In the genomic region with DNA sequence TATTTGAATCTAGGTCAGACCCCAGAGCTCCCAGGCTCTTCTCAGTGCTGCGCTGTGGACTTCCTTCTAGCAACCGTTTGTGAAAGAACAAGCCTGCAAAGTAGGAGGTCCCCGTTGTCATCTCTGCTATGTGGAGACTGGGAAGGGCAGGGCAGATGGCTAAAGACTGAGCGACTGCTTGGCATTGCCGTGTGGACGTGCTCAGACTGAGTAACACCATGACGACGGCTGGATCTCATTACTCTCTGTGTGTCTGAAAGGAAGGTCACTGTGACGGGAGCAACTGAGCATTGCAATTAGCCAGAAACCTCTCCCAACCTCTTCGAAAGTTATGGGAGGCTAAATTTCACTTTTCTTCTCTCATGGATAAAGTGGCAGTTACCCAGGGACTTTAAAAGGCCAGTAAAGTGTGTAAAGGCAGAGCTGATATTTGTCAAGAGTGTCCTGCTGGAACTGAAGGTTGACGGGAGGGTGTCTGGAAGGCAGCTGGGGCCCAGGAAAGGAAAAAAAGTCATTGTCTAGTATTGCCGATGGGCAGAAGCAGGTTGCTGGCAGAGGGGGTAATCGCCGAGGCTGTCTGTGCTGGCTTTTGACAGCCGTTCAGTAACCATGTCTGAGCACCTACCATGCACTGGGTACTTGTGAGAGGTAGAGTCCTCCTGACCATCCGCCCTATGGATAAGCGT, we compare ENCODE assay signal across 9 mouse cellular contexts. TPM values are rescaled to one million over a fixed set of nuclear protein-coding genes. Genes with fewer than 3 reads are reported as not detected.
DNase-seq lines count a peak whose midpoint lies in the region; ATAC-seq and TF ChIP-seq lines count a peak whose summit lies in the region.
"Had no signal": no experiment of that assay in that cellular context is flagged by ENCODE, and none has a peak within 500 bp of the region (broad histone marks: within the 10 kb centered on the region; RNA-seq: fewer than 3 reads in every experiment).

No protein-coding gene starts in this region.

- H3K9me3 ChIP-seq in hindbrain, embryonic 10.5 days: no peaks in the 10 kb centered on the region
- H3K9me3 ChIP-seq in limb, embryonic 14.5 days (ENCODE audit: control insufficient read depth, low read length): no peaks in the 10 kb centered on the region

- intact Hi-C loops in heart, postnatal 36 days (cut with DNase I): no loop called here

- H3K4me2 ChIP-seq in limb, embryonic 14.5 days (replicated peaks; ENCODE audit: low read depth, low read length, severe bottlenecking): no peak overlapping the region

- 49% methylated on average over 17 of the region's 17 CpGs for WGBS in hindbrain, embryonic 10.5 days
- 33% methylated on average over 17 of the region's 17 CpGs for WGBS in limb, embryonic 14.5 days

- H3K4me1 ChIP-seq in hindbrain, embryonic 10.5 days (replicated peaks): peaks cover 21% of the 10 kb centered on the region
- peaks cover 7% of the 10 kb centered on the region; the same call in 1 of the 2 replicates for H3K4me1 ChIP-seq in limb, embryonic 14.5 days (ENCODE audit: control insufficient read depth, insufficient read depth, low read length)

- TF ChIP-seq POLR2A in limb, embryonic 14.5 days (IDR thresholded peaks at IDR 0.05; ENCODE audit: borderline replicate concordance, extremely low read depth, insufficient read depth, insufficient read length): no peak

- H3K4me3 ChIP-seq in hindbrain, embryonic 10.5 days: no peak overlapping the region
- H3K4me3 ChIP-seq in limb, embryonic 14.5 days (replicated peaks; ENCODE audit: low read length): no peak overlapping the region

- no peaks in the 10 kb centered on the region for H3K36me3 ChIP-seq in hindbrain, embryonic 10.5 days
- H3K36me3 ChIP-seq in limb, embryonic 14.5 days (ENCODE audit: control insufficient read depth, insufficient read depth, low read length): no peaks in the 10 kb centered on the region

- H3K27me3 ChIP-seq in hindbrain, embryonic 10.5 days (ENCODE audit: insufficient read depth, poor library complexity, severe bottlenecking): no peaks in the 10 kb centered on the region
- H3K27me3 ChIP-seq in limb, embryonic 14.5 days (ENCODE audit: control insufficient read depth, insufficient read depth, low read length): no peaks in the 10 kb centered on the region
- H3K27me3 ChIP-seq: CH12.LX had no signal

- ATAC-seq in limb, embryonic 14.5 days (ENCODE audit: low FRiP score, low read depth): peak; percentile 73

- DNase-seq in heart, adult 18-20 months: peak; percentile 17 to 30
- DNase-seq in heart, postnatal 36 days: no peak
- peak; percentile 22 for DNase-seq in cerebellum, adult 9-11 months
- DNase-seq in hindbrain, embryonic 10.5 days (ENCODE audit: low spot score): peak; percentile 63
- peak; percentile 34 for DNase-seq in limb, embryonic 14.5 days (ENCODE audit: low spot score)
- no peak for DNase-seq in B cell, adult 2 months
- no peak for DNase-seq in spleen, adult 12 weeks (ENCODE audit: low spot score)
- DNase-seq in right cerebral cortex, postnatal 36 days (ENCODE audit: low spot score in 2 of 2): no peak

- H3K27ac ChIP-seq in hindbrain, embryonic 10.5 days: peak overlapping the region; percentile 79
- H3K27ac ChIP-seq in limb, embryonic 14.5 days (replicated peaks; ENCODE audit: low read depth, low read length): no peak overlapping the region

- H3K9ac ChIP-seq in limb, embryonic 14.5 days (ENCODE audit: low read depth, low read length, severe bottlenecking): no peak overlapping the region

RNA-seq across cellular contexts. Expression of a gene that starts 36.0 kb away (rescaled TPM):
- total RNA-seq in heart, adult 18-20 months (2021): 1 to 10 TPM; 1.6 to 1.8 TPM
- total RNA-seq in heart, postnatal 36 days (2021): 1 to 10 TPM; 1.5 TPM
- 0.12 and 1.2 TPM in 2 replicates for polyA plus RNA-seq in hindbrain, embryonic 10.5 days (2016; fragmentation: Nextera tagmentation; extraction: Ambion mirVana)
- 9.0 TPM in 2 replicates for polyA plus RNA-seq in limb, embryonic 14.5 days (2012; rRNA removed)
- polyA plus RNA-seq in limb, embryonic 14.5 days (2014; fragmentation: Nextera tagmentation; extraction: Ambion mirVana): 18.3 and 21.2 TPM in 2 replicates
- total RNA-seq: CH12.LX had no signal

Comparison
In these comparisons a context has a peak if more than half of its experiments do, and no peak if none do; other contexts are left out.
1. DNase-seq: peak in heart, adult 18-20 months (2 of 2), cerebellum, adult 9-11 months (single experiment), hindbrain, embryonic 10.5 days (single experiment) and limb, embryonic 14.5 days (single experiment); none in heart, postnatal 36 days (0 of 2), B cell, adult 2 months (0 of 2), spleen, adult 12 weeks (single experiment) and right cerebral cortex, postnatal 36 days (0 of 2).